Mouse (Mus musculus): Measurements from ENCODE around the gene Arhgap15. TPM values are rescaled to one million over a fixed set of nuclear protein-coding genes. Genes with fewer than 3 reads are reported as not detected.

Arhgap15 gene
- polyA plus RNA-seq, 1 experiment from 2014 or later: 5.2 TPM

DNA sequence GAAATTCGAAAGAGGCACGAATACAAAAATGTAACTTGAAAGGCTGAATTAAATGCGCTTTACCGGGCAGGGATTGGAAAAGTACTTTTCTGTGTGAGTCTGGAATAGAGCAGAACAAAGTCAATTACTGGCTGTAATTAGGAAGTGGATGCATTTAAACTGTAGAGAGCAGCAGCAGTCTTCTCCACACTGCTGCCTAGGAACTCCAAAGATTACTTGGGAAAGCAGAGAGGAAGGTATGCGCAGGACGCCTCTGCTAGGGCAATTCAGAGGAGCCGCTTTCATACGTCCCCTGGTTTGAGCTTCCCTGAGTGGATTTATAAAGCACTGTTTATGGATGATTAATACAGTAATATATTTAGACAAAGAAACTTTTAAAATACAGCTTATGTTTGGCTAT, 312.1 kb downstream of the Arhgap15 start:
- no peaks in the 10 kb centered on the region for H3K9me3 ChIP-seq (replicated peaks; ENCODE audit: control insufficient read depth, low read length)
- no peak overlapping the region for H3K4me3 ChIP-seq (ENCODE audit: low read depth, low read length)
- H3K27me3 ChIP-seq (ENCODE audit: control insufficient read depth, insufficient read depth, low read depth, low read length): no peaks in the 10 kb centered on the region
- no peak overlapping the region for H3K27ac ChIP-seq (ENCODE audit: low read length)
- no peak for ATAC-seq (ENCODE audit: low read depth)
- no peak overlapping the region for H3K4me2 ChIP-seq (ENCODE audit: low read depth, low read length)
- WGBS (ENCODE audit: insufficient replicate concordance): 79% methylated on average over 8 of the region's 8 CpGs
- H3K36me3 ChIP-seq (ENCODE audit: control insufficient read depth, insufficient read depth): no peaks in the 10 kb centered on the region
- H3K4me1 ChIP-seq (ENCODE audit: control insufficient read depth, low read depth, low read length): no peaks in the 10 kb centered on the region
- no peak overlapping the region for H3K9ac ChIP-seq (ENCODE audit: low read depth, low read length)

DNA sequence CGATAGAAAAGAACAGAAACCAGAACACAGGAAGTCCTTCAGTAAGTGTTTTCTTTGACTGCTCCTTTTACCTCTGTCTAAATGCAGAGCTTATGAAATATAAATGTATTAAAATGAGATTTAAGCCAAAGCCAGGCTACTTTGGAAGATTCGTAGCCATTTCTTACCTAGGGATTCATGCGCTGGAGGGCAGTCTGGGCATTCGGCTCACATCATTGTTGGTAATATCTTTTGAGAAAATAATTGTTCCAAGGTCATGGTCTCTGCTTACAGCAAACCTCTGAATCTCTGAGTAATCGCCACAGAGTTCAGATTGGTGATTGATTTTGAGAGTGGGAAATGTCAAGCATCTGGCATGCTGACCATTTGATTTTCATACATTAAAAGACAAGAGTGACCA, 316.4 kb downstream of the Arhgap15 start:
- H3K9me3 ChIP-seq (replicated peaks; ENCODE audit: control insufficient read depth, low read length): no peaks in the 10 kb centered on the region
- H3K36me3 ChIP-seq (ENCODE audit: control insufficient read depth, insufficient read depth): no peaks in the 10 kb centered on the region
- H3K4me2 ChIP-seq (ENCODE audit: low read depth, low read length): no peak overlapping the region
- no peaks in the 10 kb centered on the region for H3K4me1 ChIP-seq (ENCODE audit: control insufficient read depth, low read depth, low read length)
- 65% methylated on average over 5 of the region's 5 CpGs for WGBS (ENCODE audit: insufficient replicate concordance)
- no peak overlapping the region for H3K9ac ChIP-seq (ENCODE audit: low read depth, low read length)
- H3K27me3 ChIP-seq (ENCODE audit: control insufficient read depth, insufficient read depth, low read depth, low read length): no peaks in the 10 kb centered on the region
- H3K27ac ChIP-seq (ENCODE audit: low read length): no peak overlapping the region
- H3K4me3 ChIP-seq (ENCODE audit: low read depth, low read length): no peak overlapping the region
- no peak for ATAC-seq (ENCODE audit: low read depth)

DNA sequence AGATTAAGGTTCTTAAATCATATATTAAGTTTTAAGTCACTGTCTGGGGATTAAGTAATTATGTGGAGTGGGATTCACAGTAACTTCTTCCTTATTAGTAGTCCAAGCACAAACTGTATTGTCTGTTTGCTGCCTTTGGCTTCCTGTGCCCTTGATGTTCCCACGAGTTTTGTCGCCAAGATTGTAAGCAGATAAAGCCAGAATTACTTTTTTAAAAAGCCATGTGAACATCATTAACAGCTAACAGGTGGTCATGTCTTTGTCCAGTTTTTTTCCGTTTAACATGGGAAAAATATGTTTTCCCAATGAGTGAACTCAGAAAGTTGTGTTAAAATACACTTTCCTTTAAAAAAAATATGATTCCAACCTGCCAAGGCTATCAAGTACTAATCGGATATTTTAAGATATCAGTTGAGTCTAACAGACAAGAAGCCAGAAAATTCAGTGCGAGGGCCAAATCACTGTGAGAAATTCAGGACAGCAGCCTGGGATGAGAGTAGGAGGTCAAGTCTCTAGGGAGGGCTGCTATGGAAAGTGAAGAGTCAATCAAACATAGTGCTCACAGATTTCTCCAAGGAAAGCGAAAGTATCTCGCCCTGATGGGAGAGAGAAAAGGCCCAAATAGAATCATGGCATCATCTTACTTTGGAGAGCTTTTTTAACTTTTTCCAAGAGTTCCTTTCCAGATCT, 319.7 kb downstream of the Arhgap15 start:
- no peak for ATAC-seq (ENCODE audit: low read depth)
- H3K9me3 ChIP-seq (replicated peaks; ENCODE audit: control insufficient read depth, low read length): no peaks in the 10 kb centered on the region

DNA sequence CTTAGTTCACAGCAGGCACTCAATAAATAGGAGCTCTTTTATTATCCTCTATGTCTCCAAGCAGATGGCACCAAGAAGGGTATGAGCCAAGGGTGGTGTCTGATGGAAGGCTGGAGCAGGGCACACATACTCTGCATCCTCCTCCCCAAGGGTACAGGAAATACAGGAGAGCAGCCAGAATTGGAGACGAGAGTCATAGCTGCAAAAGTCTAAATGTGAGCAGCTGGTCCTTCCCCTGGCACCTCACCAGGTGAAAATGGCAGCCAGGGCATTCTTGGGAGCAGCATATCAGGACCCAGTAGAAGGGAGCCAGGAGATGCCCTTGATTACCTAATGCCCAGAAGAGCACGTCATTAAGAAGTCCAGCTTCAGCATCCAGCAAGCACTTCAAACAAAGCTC, 320.3 kb downstream of the Arhgap15 start:
- Histone ChIP-seq H3K9ac (ENCODE audit: low read depth, low read length) (no peak overlapping the region), H3K27ac (ENCODE audit: low read length) (no peak overlapping the region), H3K4me2 (ENCODE audit: low read depth, low read length) (no peak overlapping the region), H3K4me1 (ENCODE audit: control insufficient read depth, low read depth, low read length) (no peaks in the 10 kb centered on the region), H3K4me3 (ENCODE audit: low read depth, low read length) (no peak overlapping the region), H3K27me3 (ENCODE audit: control insufficient read depth, insufficient read depth, low read depth, low read length) (no peaks in the 10 kb centered on the region), H3K36me3 (ENCODE audit: control insufficient read depth, insufficient read depth) (no peaks in the 10 kb centered on the region), H3K9me3 (replicated peaks; ENCODE audit: control insufficient read depth, low read length) (no peaks in the 10 kb centered on the region)
- 74% methylated on average over 2 of the region's 2 CpGs for WGBS (ENCODE audit: insufficient replicate concordance)
- ATAC-seq (ENCODE audit: low read depth): no peak

More for the DNA sequence above, 319.7 kb downstream of the Arhgap15 start:
- Histone ChIP-seq H3K4me3 (ENCODE audit: low read depth, low read length) (no peak overlapping the region), H3K4me1 (ENCODE audit: control insufficient read depth, low read depth, low read length) (no peaks in the 10 kb centered on the region), H3K36me3 (ENCODE audit: control insufficient read depth, insufficient read depth) (no peaks in the 10 kb centered on the region), H3K27me3 (ENCODE audit: control insufficient read depth, insufficient read depth, low read depth, low read length) (no peaks in the 10 kb centered on the region), H3K27ac (ENCODE audit: low read length) (no peak overlapping the region), H3K4me2 (ENCODE audit: low read depth, low read length) (no peak overlapping the region), H3K9ac (ENCODE audit: low read depth, low read length) (no peak overlapping the region)
- 65% methylated on average over 7 of the region's 7 CpGs for WGBS (ENCODE audit: insufficient replicate concordance)

DNA sequence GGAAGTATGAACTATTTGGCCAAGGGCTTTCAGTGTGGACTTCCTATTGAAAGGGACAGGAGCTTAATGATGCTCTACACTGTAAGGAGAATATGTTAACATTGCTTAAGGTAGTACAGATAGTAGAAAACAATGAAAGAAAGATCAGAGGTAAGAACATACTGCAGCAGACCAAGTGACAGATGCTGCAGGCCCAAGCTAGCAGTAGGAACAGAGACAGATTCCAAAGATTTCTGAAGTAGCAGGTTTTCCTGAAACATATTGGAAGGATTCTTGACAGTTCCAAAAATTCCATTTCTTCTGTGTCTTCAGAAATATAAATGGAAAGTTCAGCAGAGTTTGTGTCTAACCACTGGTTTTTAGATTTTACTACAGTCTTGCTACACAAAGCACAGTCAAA, 327.9 kb downstream of the Arhgap15 start:
- H3K27ac ChIP-seq (ENCODE audit: low read length): no peak overlapping the region
- H3K9ac ChIP-seq (ENCODE audit: low read depth, low read length): no peak overlapping the region
- H3K4me1 ChIP-seq (ENCODE audit: control insufficient read depth, low read depth, low read length): no peaks in the 10 kb centered on the region
- H3K27me3 ChIP-seq (ENCODE audit: control insufficient read depth, insufficient read depth, low read depth, low read length): no peaks in the 10 kb centered on the region
- H3K4me2 ChIP-seq (ENCODE audit: low read depth, low read length): no peak overlapping the region
- H3K4me3 ChIP-seq (ENCODE audit: low read depth, low read length): no peak overlapping the region
- no peak for ATAC-seq (ENCODE audit: low read depth)
- no peaks in the 10 kb centered on the region for H3K36me3 ChIP-seq (ENCODE audit: control insufficient read depth, insufficient read depth)
- no peaks in the 10 kb centered on the region for H3K9me3 ChIP-seq (replicated peaks; ENCODE audit: control insufficient read depth, low read length)

DNA sequence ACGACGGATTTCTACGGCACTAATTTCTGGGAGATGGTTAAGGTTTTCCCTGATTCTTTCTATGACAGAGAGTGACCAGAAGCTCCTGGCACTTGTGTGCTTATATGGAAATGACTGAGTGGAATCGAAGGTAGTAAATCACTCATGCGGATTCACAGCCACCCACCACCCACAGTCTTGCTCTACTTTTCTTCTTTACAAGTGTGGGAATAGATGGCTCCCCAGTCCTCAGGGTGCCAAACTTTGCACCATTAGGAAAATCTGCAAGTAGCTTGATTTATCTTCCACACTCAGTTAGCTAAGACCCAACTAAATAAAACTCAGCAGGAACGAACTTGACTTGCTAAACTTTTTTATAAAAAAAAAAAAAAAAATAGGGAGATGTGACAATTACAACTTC, 331.9 kb downstream of the Arhgap15 start:
- WGBS (ENCODE audit: insufficient replicate concordance): 68% methylated on average over 6 of the region's 6 CpGs

DNA sequence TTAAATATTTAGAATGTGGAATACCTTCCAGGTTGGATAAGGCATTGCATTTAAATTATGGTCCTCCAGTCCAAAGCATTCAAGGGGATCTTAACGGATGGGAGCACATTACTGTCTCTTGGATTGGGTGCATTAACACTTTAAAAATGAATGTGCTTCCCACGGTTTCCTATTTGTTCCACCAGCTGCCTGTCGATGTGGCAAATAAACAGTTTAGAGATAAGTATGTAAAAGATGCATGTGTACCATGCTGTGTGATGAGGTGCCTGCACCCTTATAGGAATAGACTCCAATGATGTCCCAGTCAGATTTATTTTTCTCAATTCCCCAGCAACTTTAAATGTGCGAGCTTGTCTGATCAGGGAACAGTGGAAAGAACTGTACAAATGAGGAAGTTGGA, 332.6 kb downstream of the Arhgap15 start:
- WGBS (ENCODE audit: insufficient replicate concordance): 68% methylated on average over 4 of the region's 4 CpGs
- no peak overlapping the region for H3K9ac ChIP-seq (ENCODE audit: low read depth, low read length)
- H3K36me3 ChIP-seq (ENCODE audit: control insufficient read depth, insufficient read depth): no peaks in the 10 kb centered on the region
- no peak overlapping the region for H3K27ac ChIP-seq (ENCODE audit: low read length)
- ATAC-seq (ENCODE audit: low read depth): no peak
- H3K27me3 ChIP-seq (ENCODE audit: control insufficient read depth, insufficient read depth, low read depth, low read length): no peaks in the 10 kb centered on the region
- H3K9me3 ChIP-seq (replicated peaks; ENCODE audit: control insufficient read depth, low read length): no peaks in the 10 kb centered on the region
- no peaks in the 10 kb centered on the region for H3K4me1 ChIP-seq (ENCODE audit: control insufficient read depth, low read depth, low read length)
- no peak overlapping the region for H3K4me2 ChIP-seq (ENCODE audit: low read depth, low read length)
- H3K4me3 ChIP-seq (ENCODE audit: low read depth, low read length): no peak overlapping the region

More for the DNA sequence above, 331.9 kb downstream of the Arhgap15 start:
- ATAC-seq (ENCODE audit: low read depth): no peak
- H3K9ac ChIP-seq (ENCODE audit: low read depth, low read length): no peak overlapping the region
- H3K27me3 ChIP-seq (ENCODE audit: control insufficient read depth, insufficient read depth, low read depth, low read length): no peaks in the 10 kb centered on the region
- no peaks in the 10 kb centered on the region for H3K4me1 ChIP-seq (ENCODE audit: control insufficient read depth, low read depth, low read length)
- no peak overlapping the region for H3K4me3 ChIP-seq (ENCODE audit: low read depth, low read length)
- no peaks in the 10 kb centered on the region for H3K9me3 ChIP-seq (replicated peaks; ENCODE audit: control insufficient read depth, low read length)
- no peak overlapping the region for H3K27ac ChIP-seq (ENCODE audit: low read length)
- H3K4me2 ChIP-seq (ENCODE audit: low read depth, low read length): no peak overlapping the region
- no peaks in the 10 kb centered on the region for H3K36me3 ChIP-seq (ENCODE audit: control insufficient read depth, insufficient read depth)

DNA sequence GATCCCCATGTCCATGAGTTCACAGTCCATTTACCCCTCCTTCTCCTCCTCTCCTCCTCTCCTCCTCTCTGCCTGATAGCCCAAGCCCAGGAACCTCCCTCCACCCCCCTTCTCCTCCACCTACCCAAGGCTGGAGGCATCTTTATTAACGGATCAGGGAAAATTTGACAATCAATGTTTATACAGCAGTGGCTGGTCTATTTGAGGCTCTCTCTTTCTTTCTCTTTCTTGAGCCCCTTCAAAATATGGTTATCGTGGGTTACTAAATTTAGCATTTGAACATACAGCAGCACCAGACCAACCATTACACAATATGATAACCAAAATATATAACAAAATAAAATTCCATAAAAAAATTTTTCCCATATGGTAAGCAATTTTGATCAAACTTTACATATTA, 335.8 kb downstream of the Arhgap15 start:
- H3K4me3 ChIP-seq (ENCODE audit: low read depth, low read length): no peak overlapping the region
- H3K36me3 ChIP-seq (ENCODE audit: control insufficient read depth, insufficient read depth): no peaks in the 10 kb centered on the region
- H3K4me2 ChIP-seq (ENCODE audit: low read depth, low read length): no peak overlapping the region
- no peaks in the 10 kb centered on the region for H3K4me1 ChIP-seq (ENCODE audit: control insufficient read depth, low read depth, low read length)
- 38% methylated on average over 2 of the region's 2 CpGs for WGBS (ENCODE audit: insufficient replicate concordance)
- no peak for ATAC-seq (ENCODE audit: low read depth)
- H3K9me3 ChIP-seq (replicated peaks; ENCODE audit: control insufficient read depth, low read length): no peaks in the 10 kb centered on the region
- H3K9ac ChIP-seq (ENCODE audit: low read depth, low read length): no peak overlapping the region
- no peaks in the 10 kb centered on the region for H3K27me3 ChIP-seq (ENCODE audit: control insufficient read depth, insufficient read depth, low read depth, low read length)
- no peak overlapping the region for H3K27ac ChIP-seq (ENCODE audit: low read length)

DNA sequence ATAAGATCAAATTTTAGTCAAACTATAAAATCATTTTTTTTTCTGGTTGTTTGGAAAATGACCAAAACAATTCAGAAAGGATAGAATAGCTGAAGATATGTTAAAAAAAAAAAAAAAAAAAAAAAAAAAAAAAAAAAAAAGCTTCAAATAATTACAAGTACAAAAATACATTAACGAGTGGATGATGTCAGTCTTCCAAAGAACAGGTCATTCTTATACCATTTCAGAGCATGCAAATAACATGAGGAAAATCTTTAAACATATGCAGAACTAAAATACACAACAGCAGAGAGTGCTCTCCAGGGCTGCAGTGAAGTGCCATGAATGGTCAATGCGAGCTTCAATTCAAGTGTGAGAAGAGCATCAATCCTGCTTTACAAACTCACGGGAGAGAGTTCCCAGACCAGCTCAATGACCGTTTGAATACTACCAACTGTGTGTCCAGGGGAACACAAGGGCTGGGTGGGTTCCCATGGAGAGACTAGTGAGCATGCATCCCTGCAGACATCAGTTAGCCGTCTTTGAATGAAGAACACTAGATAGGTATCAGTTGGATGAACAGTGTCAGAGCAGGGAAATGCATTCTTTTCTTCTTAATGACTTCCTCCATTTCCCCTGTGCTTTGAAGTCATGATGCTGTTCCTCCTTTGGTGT, 337.9 kb downstream of the Arhgap15 start:
- Histone ChIP-seq H3K4me2 (ENCODE audit: low read depth, low read length) (no peak overlapping the region), H3K4me3 (ENCODE audit: low read depth, low read length) (no peak overlapping the region), H3K9ac (ENCODE audit: low read depth, low read length) (no peak overlapping the region), H3K27ac (ENCODE audit: low read length) (no peak overlapping the region), H3K4me1 (ENCODE audit: control insufficient read depth, low read depth, low read length) (no peaks in the 10 kb centered on the region), H3K27me3 (ENCODE audit: control insufficient read depth, insufficient read depth, low read depth, low read length) (no peaks in the 10 kb centered on the region), H3K9me3 (replicated peaks; ENCODE audit: control insufficient read depth, low read length) (no peaks in the 10 kb centered on the region), H3K36me3 (ENCODE audit: control insufficient read depth, insufficient read depth) (no peaks in the 10 kb centered on the region)
- WGBS (ENCODE audit: insufficient replicate concordance): 53% methylated on average over 5 of the region's 5 CpGs
- ATAC-seq (ENCODE audit: low read depth): no peak

All from liver, embryonic 16.5 days (tissue).